ENCODE assay signal across 17 mouse cellular contexts in genomic region chr2:84018330-84018729, GRCm38 (mm10). TPM values are rescaled to one million over a fixed set of nuclear protein-coding genes. Genes with fewer than 3 reads are reported as not detected.
DNase-seq lines count a peak whose midpoint lies in the region; ATAC-seq and TF ChIP-seq lines count a peak whose summit lies in the region.
"Had no signal": no experiment of that assay in that cellular context is flagged by ENCODE, and none has a peak within 500 bp of the region (broad histone marks: within the 10 kb centered on the region; RNA-seq: fewer than 3 reads in every experiment).

No protein-coding gene starts in this region.

- H3K4me3 ChIP-seq in heart, embryonic 16.5 days (ENCODE audit: low read length), result no peak overlapping the region
- no peak overlapping the region for H3K4me3 ChIP-seq in lung, embryonic 16.5 days (ENCODE audit: low read length)
- no peak overlapping the region for H3K4me3 ChIP-seq in thymus, adult 2 months (ENCODE audit: control insufficient read depth, insufficient read depth, low read length)
- H3K4me3 ChIP-seq: erythroblast, embryonic 14.5 days; midbrain, embryonic 10.5 days had no signal

- H3K9ac ChIP-seq in heart, embryonic 16.5 days (ENCODE audit: low read length), result no peak overlapping the region
- H3K9ac ChIP-seq in lung, embryonic 16.5 days (ENCODE audit: low read length), result no peak overlapping the region

- TF ChIP-seq CTCF in thymus, adult 2 months (IDR thresholded peaks at IDR 0.05; ENCODE audit: borderline replicate concordance, control insufficient read depth, extremely low read depth, insufficient read depth, low read length, poor library complexity), result no peak

- H3K4me1 ChIP-seq in heart, embryonic 16.5 days (ENCODE audit: control insufficient read depth, insufficient read depth, low read length), result peaks cover 10% of the 10 kb centered on the region
- H3K4me1 ChIP-seq in lung, embryonic 16.5 days (replicated peaks; ENCODE audit: control insufficient read depth, insufficient read depth, low read length), result peaks cover 3% of the 10 kb centered on the region; the same call in 1 of the 2 replicates
- H3K4me1 ChIP-seq in thymus, adult 2 months (replicated peaks; ENCODE audit: control insufficient read depth, insufficient read depth, low read length), result peaks cover 14% of the 10 kb centered on the region
- H3K4me1 ChIP-seq: midbrain, embryonic 10.5 days had no signal

- ATAC-seq in heart, embryonic 16.5 days (replicated peaks; ENCODE audit: extremely low read depth, insufficient read depth, low FRiP score), result peak; percentile 69; the same call in 1 of the 2 replicates
- ATAC-seq in lung, embryonic 16.5 days (ENCODE audit: low read depth), result no peak
- ATAC-seq: inflammation-experienced regulatory T-cells, adult 6 months had no signal

- 10% methylated on average over 3 of the region's 3 CpGs for WGBS in heart, embryonic 16.5 days
- 33% methylated on average over 3 of the region's 3 CpGs for WGBS in lung, embryonic 16.5 days
- 65% methylated on average over 3 of the region's 3 CpGs for WGBS in thymus, adult 2 months

- no peak for TF ChIP-seq POLR2A in thymus, adult 2 months (IDR thresholded peaks at IDR 0.05; ENCODE audit: control insufficient read depth, extremely low read depth, insufficient read depth, low read length, poor library complexity)

- no peaks in the 10 kb centered on the region for H3K36me3 ChIP-seq in heart, embryonic 16.5 days (ENCODE audit: control insufficient read depth, insufficient read depth)
- no peaks in the 10 kb centered on the region for H3K36me3 ChIP-seq in lung, embryonic 16.5 days (ENCODE audit: control insufficient read depth, insufficient read depth, low read length)
- no peaks in the 10 kb centered on the region for H3K36me3 ChIP-seq in thymus, adult 2 months (ENCODE audit: control insufficient read depth, insufficient read depth, low read length)
- H3K36me3 ChIP-seq: midbrain, embryonic 10.5 days had no signal

- no peak for DNase-seq in heart, postnatal 25 days (ENCODE audit: low spot score)
- no peak for DNase-seq in lung, postnatal 4 days
- peak; percentile 18 for DNase-seq in c-Kit-positive CD71-negative TER-119-negative erythroid progenitor cells, embryonic 14.5 days (ENCODE audit: low read depth)
- DNase-seq in naive thymus-derived CD4-positive, alpha-beta T cell, adult 2 months (ENCODE audit: low read depth), result peak; percentile 23
- DNase-seq in thymus, adult 2 months, result no peak
- DNase-seq in ovary, postnatal 36 days (ENCODE audit: low spot score), result no peak
- DNase-seq: adrenal gland, postnatal 36 days; cerebellum, adult 11-12 months; spleen, adult 18-20 months had no signal

- intact Hi-C loops in heart, postnatal 25 days (cut with DNase I), result no loop called here

- H3K9me3 ChIP-seq in heart, embryonic 16.5 days (replicated peaks; ENCODE audit: control insufficient read depth, low read length), result no peaks in the 10 kb centered on the region
- no peaks in the 10 kb centered on the region for H3K9me3 ChIP-seq in lung, embryonic 16.5 days (ENCODE audit: control insufficient read depth, low read length)
- H3K9me3 ChIP-seq: midbrain, embryonic 10.5 days had no signal

- no peaks in the 10 kb centered on the region for H3K27me3 ChIP-seq in heart, embryonic 16.5 days (ENCODE audit: control insufficient read depth, insufficient read depth, low read length)
- no peaks in the 10 kb centered on the region for H3K27me3 ChIP-seq in lung, embryonic 16.5 days (ENCODE audit: control insufficient read depth, insufficient read depth, low read depth, low read length)
- no peaks in the 10 kb centered on the region for H3K27me3 ChIP-seq in thymus, adult 2 months (ENCODE audit: control insufficient read depth, insufficient read depth, low read length)

- H3K4me2 ChIP-seq in heart, embryonic 16.5 days (ENCODE audit: low read depth, low read length), result no peak overlapping the region
- no peak overlapping the region for H3K4me2 ChIP-seq in lung, embryonic 16.5 days (ENCODE audit: low read depth, low read length)

- no peak overlapping the region for H3K27ac ChIP-seq in heart, embryonic 16.5 days (ENCODE audit: low read length)
- peak overlapping the region; percentile 45 for H3K27ac ChIP-seq in lung, embryonic 16.5 days (ENCODE audit: low read length)
- H3K27ac ChIP-seq in thymus, adult 2 months (ENCODE audit: control insufficient read depth, insufficient read depth, low read length), result no peak overlapping the region
- H3K27ac ChIP-seq: midbrain, embryonic 10.5 days had no signal

RNA-seq across cellular contexts. Expression of gene Gm13691, which starts 28.0 kb away (rescaled TPM):
- polyA plus RNA-seq in heart, embryonic 16.5 days (2015; fragmentation: Nextera tagmentation; extraction: Ambion mirVana), result not detected in 2 replicates
- under 1 TPM; 0.67 to 0.68 TPM for total RNA-seq in heart, postnatal 25 days (2021)
- polyA plus RNA-seq in lung, embryonic 16.5 days (2015; fragmentation: Nextera tagmentation; extraction: Ambion mirVana), result not detected in 2 replicates
- polyA plus RNA-seq in thymus, adult 2 months (2012; rRNA removed), result not detected in 2 replicates
- polyA plus RNA-seq: frontal cortex, adult 2 months; inflammation-experienced regulatory T-cells, adult 6 months; midbrain, embryonic 10.5 days had no signal

RNA-seq across cellular contexts. Expression of gene Gm13697, which starts 33.8 kb away (rescaled TPM):
- polyA plus RNA-seq in heart, embryonic 16.5 days (2015; fragmentation: Nextera tagmentation; extraction: Ambion mirVana), result not detected in 2 replicates
- total RNA-seq in heart, postnatal 25 days (2021), result under 1 TPM; 0.67 to 0.68 TPM
- not detected in 2 replicates for polyA plus RNA-seq in lung, embryonic 16.5 days (2015; fragmentation: Nextera tagmentation; extraction: Ambion mirVana)
- polyA plus RNA-seq in thymus, adult 2 months (2012; rRNA removed), result not detected in 2 replicates
- polyA plus RNA-seq: frontal cortex, adult 2 months; inflammation-experienced regulatory T-cells, adult 6 months; midbrain, embryonic 10.5 days had no signal

RNA-seq across cellular contexts. Expression of gene Gm13694, which starts 39.6 kb away (rescaled TPM):
- polyA plus RNA-seq in heart, embryonic 16.5 days (2015; fragmentation: Nextera tagmentation; extraction: Ambion mirVana), result not detected in 2 replicates
- under 1 TPM; 0.67 to 0.68 TPM for total RNA-seq in heart, postnatal 25 days (2021)
- polyA plus RNA-seq in lung, embryonic 16.5 days (2015; fragmentation: Nextera tagmentation; extraction: Ambion mirVana), result not detected in 2 replicates
- not detected in 2 replicates for polyA plus RNA-seq in thymus, adult 2 months (2012; rRNA removed)
- polyA plus RNA-seq: frontal cortex, adult 2 months; inflammation-experienced regulatory T-cells, adult 6 months; midbrain, embryonic 10.5 days had no signal

RNA-seq across cellular contexts. Expression of gene Gm13696, which starts 45.4 kb away (rescaled TPM):
- not detected in 2 replicates for polyA plus RNA-seq in heart, embryonic 16.5 days (2015; fragmentation: Nextera tagmentation; extraction: Ambion mirVana)
- under 1 TPM; 0.67 to 0.68 TPM for total RNA-seq in heart, postnatal 25 days (2021)
- not detected in 2 replicates for polyA plus RNA-seq in lung, embryonic 16.5 days (2015; fragmentation: Nextera tagmentation; extraction: Ambion mirVana)
- not detected in 2 replicates for polyA plus RNA-seq in thymus, adult 2 months (2012; rRNA removed)
- polyA plus RNA-seq: frontal cortex, adult 2 months; inflammation-experienced regulatory T-cells, adult 6 months; midbrain, embryonic 10.5 days had no signal

RNA-seq across cellular contexts. Expression of gene Gm13695, which starts 51.2 kb away (rescaled TPM):
- not detected in 2 replicates for polyA plus RNA-seq in heart, embryonic 16.5 days (2015; fragmentation: Nextera tagmentation; extraction: Ambion mirVana)
- total RNA-seq in heart, postnatal 25 days (2021), result under 1 TPM; 0.67 to 0.68 TPM
- polyA plus RNA-seq in lung, embryonic 16.5 days (2015; fragmentation: Nextera tagmentation; extraction: Ambion mirVana), result not detected in 2 replicates
- not detected in 2 replicates for polyA plus RNA-seq in thymus, adult 2 months (2012; rRNA removed)
- total RNA-seq: adrenal gland, postnatal 36 days; gastrocnemius, postnatal 4 days had no signal
- polyA plus RNA-seq: erythroblast, embryonic 14.5 days; frontal cortex, adult 2 months; inflammation-experienced regulatory T-cells, adult 6 months; limb, embryonic 14.5 days; midbrain, embryonic 10.5 days had no signal

Comparison
In these comparisons a context has a peak if more than half of its experiments do, and no peak if none do; other contexts are left out.
1. DNase-seq: peak in c-Kit-positive CD71-negative TER-119-negative erythroid progenitor cells, embryonic 14.5 days (single experiment) and naive thymus-derived CD4-positive, alpha-beta T cell, adult 2 months (single experiment); none in heart, postnatal 25 days (single experiment), lung, postnatal 4 days (0 of 2), thymus, adult 2 months (single experiment) and ovary, postnatal 36 days (single experiment).